Mouse (Mus musculus) spleen, adult 2 months (tissue): ENCODE results near the gene C1ql2.

ENCODE experiments used
- CTCF ChIP-seq: fragments of 200-500 bp; IDR thresholded peaks from 2 replicates; pipeline ENCODE4 v1.5.1; 2011; ENCODE audit warnings: mild to moderate bottlenecking, inconsistent platforms; ENCODE audit not compliant: insufficient read depth, insufficient read length, insufficient replicate concordance; ENCODE audit errors: extremely low read depth
- POLR2A ChIP-seq: fragments of 200-500 bp; IDR thresholded peaks from 2 replicates; pipeline ENCODE4 v1.6.1; 2011; ENCODE audit warnings: low read depth, low read length, inconsistent platforms

GRCm38 (mm10) chr1:120354387-120354786 lies 14.0 kb downstream of the C1ql2 start:
- TF ChIP-seq CTCF = no peak
- TF ChIP-seq POLR2A = no peak
